Mouse (Mus musculus): Measurements from ENCODE around the gene Myl4. TPM values are rescaled to one million over a fixed set of nuclear protein-coding genes. Genes with fewer than 3 reads are reported as not detected.

Gene Myl4
- total RNA-seq (2014; rRNA removed) = 0.65 and 0.67 TPM in 2 replicates
- 0.45 and 0.72 TPM in 2 replicates for polyA plus RNA-seq (2012; rRNA removed)

- no peak for TF ChIP-seq POLR2A (IDR thresholded peaks at IDR 0.05; ENCODE audit: extremely low read depth, insufficient read depth, low read length)
- 0 out of 2 replicates have a peak, but pooled peaks have one; percentile 2 for TF ChIP-seq CTCF (IDR thresholded peaks at IDR 0.05; ENCODE audit: low read depth, low read length)
- H3K27me3 ChIP-seq (ENCODE audit: control insufficient read depth, insufficient read depth, low read length) = no peaks in the 10 kb centered on the region
- WGBS = under 1% methylated on average over 35 of the region's 35 CpGs
- peaks cover 17% of the 10 kb centered on the region; the same call in 1 of the 2 replicates for H3K79me2 ChIP-seq (ENCODE audit: control insufficient read depth, insufficient read depth, low read length)
- peak within 1 kb of the TSS; percentile 81 for H3K27ac ChIP-seq (replicated peaks; ENCODE audit: insufficient read depth, low read depth, low read length)
- peak within 1 kb of the TSS; percentile 97 for H3K4me3 ChIP-seq (ENCODE audit: insufficient read depth, low read depth, low read length)
- peak within 1 kb of the TSS; percentile 97 for H3K9ac ChIP-seq (ENCODE audit: low read depth, low read length)
- peak; percentile 87 for DNase-seq (ENCODE audit: extremely low read depth, low read depth, low spot score)
- H3K4me1 ChIP-seq (ENCODE audit: control insufficient read depth, insufficient read depth, low read length) = peaks cover 6% of the 10 kb centered on the region; the same call in 1 of the 2 replicates
- H3K36me3 ChIP-seq (ENCODE audit: control insufficient read depth, insufficient read depth, low read length) = no peaks in the 10 kb centered on the region
Observed at GRCm38 (mm10) chr11:104550406-104550974, at the start of gene Myl4, which contains the start of gene Cdc27. TSS of gene Myl4 (plus strand) at chr11:104550663. TSS of gene Cdc27 (minus strand) at chr11:104550620.

- Histone ChIP-seq H3K79me2 (ENCODE audit: control insufficient read depth, insufficient read depth, low read length) (no peaks in the 10 kb centered on the region), H3K4me3 (ENCODE audit: insufficient read depth, low read depth, low read length) (no peak overlapping the region), H3K36me3 (ENCODE audit: control insufficient read depth, insufficient read depth, low read length) (peaks cover 50% of the 10 kb centered on the region), H3K27me3 (ENCODE audit: control insufficient read depth, insufficient read depth, low read length) (no peaks in the 10 kb centered on the region), H3K27ac (replicated peaks; ENCODE audit: insufficient read depth, low read depth, low read length) (no peak overlapping the region), H3K4me1 (ENCODE audit: control insufficient read depth, insufficient read depth, low read length) (no peaks in the 10 kb centered on the region), H3K9ac (ENCODE audit: low read depth, low read length) (no peak overlapping the region)
- 85% methylated on average over 4 of the region's 4 CpGs for WGBS
- no peak for DNase-seq (ENCODE audit: extremely low read depth, low read depth, low spot score)
- TF ChIP-seq POLR2A (IDR thresholded peaks at IDR 0.05; ENCODE audit: extremely low read depth, insufficient read depth, low read length) = no peak
- TF ChIP-seq CTCF (IDR thresholded peaks at IDR 0.05; ENCODE audit: low read depth, low read length) = no peak
Observed at GRCm38 (mm10) chr11:104508455-104508854, 42.0 kb upstream of the Myl4 start.

GRCm38 (mm10) chr11:104510606-104511005, 39.9 kb upstream of the Myl4 start:
- DNase-seq (ENCODE audit: extremely low read depth, low read depth, low spot score) = no peak
- Histone ChIP-seq H3K4me1 (ENCODE audit: control insufficient read depth, insufficient read depth, low read length) (no peaks in the 10 kb centered on the region), H3K36me3 (ENCODE audit: control insufficient read depth, insufficient read depth, low read length) (peaks cover 51% of the 10 kb centered on the region), H3K79me2 (ENCODE audit: control insufficient read depth, insufficient read depth, low read length) (no peaks in the 10 kb centered on the region), H3K27me3 (ENCODE audit: control insufficient read depth, insufficient read depth, low read length) (no peaks in the 10 kb centered on the region), H3K4me3 (ENCODE audit: insufficient read depth, low read depth, low read length) (no peak overlapping the region), H3K9ac (ENCODE audit: low read depth, low read length) (no peak overlapping the region), H3K27ac (replicated peaks; ENCODE audit: insufficient read depth, low read depth, low read length) (no peak overlapping the region)
- TF ChIP-seq CTCF (IDR thresholded peaks at IDR 0.05; ENCODE audit: low read depth, low read length) (peak; percentile 47; the same call in 1 of the 2 replicates), POLR2A (IDR thresholded peaks at IDR 0.05; ENCODE audit: extremely low read depth, insufficient read depth, low read length) (no peak)
- WGBS = 87% methylated on average over 2 of the region's 2 CpGs

GRCm38 (mm10) chr11:104512436-104512835, 38.0 kb upstream of the Myl4 start:
- Histone ChIP-seq H3K27ac (replicated peaks; ENCODE audit: insufficient read depth, low read depth, low read length) (no peak overlapping the region), H3K27me3 (ENCODE audit: control insufficient read depth, insufficient read depth, low read length) (no peaks in the 10 kb centered on the region), H3K36me3 (ENCODE audit: control insufficient read depth, insufficient read depth, low read length) (peaks cover 54% of the 10 kb centered on the region), H3K4me3 (ENCODE audit: insufficient read depth, low read depth, low read length) (no peak overlapping the region), H3K4me1 (ENCODE audit: control insufficient read depth, insufficient read depth, low read length) (no peaks in the 10 kb centered on the region), H3K79me2 (ENCODE audit: control insufficient read depth, insufficient read depth, low read length) (no peaks in the 10 kb centered on the region), H3K9ac (ENCODE audit: low read depth, low read length) (no peak overlapping the region)
- WGBS = 70% methylated on average over 4 of the region's 4 CpGs
- no peak for DNase-seq (ENCODE audit: extremely low read depth, low read depth, low spot score)
- no peak for TF ChIP-seq POLR2A (IDR thresholded peaks at IDR 0.05; ENCODE audit: extremely low read depth, insufficient read depth, low read length)
- no peak for TF ChIP-seq CTCF (IDR thresholded peaks at IDR 0.05; ENCODE audit: low read depth, low read length)

GRCm38 (mm10) chr11:104525935-104526334, 24.5 kb upstream of the Myl4 start:
- WGBS = 42% methylated on average over 6 of the region's 6 CpGs
- H3K9ac ChIP-seq (ENCODE audit: low read depth, low read length) = no peak overlapping the region
- no peaks in the 10 kb centered on the region for H3K4me1 ChIP-seq (ENCODE audit: control insufficient read depth, insufficient read depth, low read length)
- TF ChIP-seq CTCF (IDR thresholded peaks at IDR 0.05; ENCODE audit: low read depth, low read length) (no peak), POLR2A (IDR thresholded peaks at IDR 0.05; ENCODE audit: extremely low read depth, insufficient read depth, low read length) (no peak)
- no peak overlapping the region for H3K4me3 ChIP-seq (ENCODE audit: insufficient read depth, low read depth, low read length)
- peaks cover 57% of the 10 kb centered on the region for H3K36me3 ChIP-seq (ENCODE audit: control insufficient read depth, insufficient read depth, low read length)
- DNase-seq (ENCODE audit: extremely low read depth, low read depth, low spot score) = peak; percentile 81
- no peaks in the 10 kb centered on the region for H3K27me3 ChIP-seq (ENCODE audit: control insufficient read depth, insufficient read depth, low read length)
- no peaks in the 10 kb centered on the region for H3K79me2 ChIP-seq (ENCODE audit: control insufficient read depth, insufficient read depth, low read length)
- no peak overlapping the region for H3K27ac ChIP-seq (replicated peaks; ENCODE audit: insufficient read depth, low read depth, low read length)

- H3K36me3 ChIP-seq (ENCODE audit: control insufficient read depth, insufficient read depth, low read length) = peaks cover 17% of the 10 kb centered on the region
- whole genome bisulfite sequencing = 96% methylated on average over 2 of the region's 2 CpGs
- H3K4me1 ChIP-seq (ENCODE audit: control insufficient read depth, insufficient read depth, low read length) = peaks cover 5% of the 10 kb centered on the region
- TF ChIP-seq CTCF (IDR thresholded peaks at IDR 0.05; ENCODE audit: low read depth, low read length) (no peak), POLR2A (IDR thresholded peaks at IDR 0.05; ENCODE audit: extremely low read depth, insufficient read depth, low read length) (no peak)
- no peak overlapping the region for H3K27ac ChIP-seq (replicated peaks; ENCODE audit: insufficient read depth, low read depth, low read length)
- DNase-seq (ENCODE audit: extremely low read depth, low read depth, low spot score) = no peak
- H3K9ac ChIP-seq (ENCODE audit: low read depth, low read length) = no peak overlapping the region
- H3K4me3 ChIP-seq (ENCODE audit: insufficient read depth, low read depth, low read length) = no peak overlapping the region
- no peaks in the 10 kb centered on the region for H3K27me3 ChIP-seq (ENCODE audit: control insufficient read depth, insufficient read depth, low read length)
- peaks cover 14% of the 10 kb centered on the region for H3K79me2 ChIP-seq (ENCODE audit: control insufficient read depth, insufficient read depth, low read length)
Observed at GRCm38 (mm10) chr11:104536843-104537242, 13.6 kb upstream of the Myl4 start.
